Comparison of ENCODE assay signal across 26 mouse cellular contexts in the genomic region with DNA sequence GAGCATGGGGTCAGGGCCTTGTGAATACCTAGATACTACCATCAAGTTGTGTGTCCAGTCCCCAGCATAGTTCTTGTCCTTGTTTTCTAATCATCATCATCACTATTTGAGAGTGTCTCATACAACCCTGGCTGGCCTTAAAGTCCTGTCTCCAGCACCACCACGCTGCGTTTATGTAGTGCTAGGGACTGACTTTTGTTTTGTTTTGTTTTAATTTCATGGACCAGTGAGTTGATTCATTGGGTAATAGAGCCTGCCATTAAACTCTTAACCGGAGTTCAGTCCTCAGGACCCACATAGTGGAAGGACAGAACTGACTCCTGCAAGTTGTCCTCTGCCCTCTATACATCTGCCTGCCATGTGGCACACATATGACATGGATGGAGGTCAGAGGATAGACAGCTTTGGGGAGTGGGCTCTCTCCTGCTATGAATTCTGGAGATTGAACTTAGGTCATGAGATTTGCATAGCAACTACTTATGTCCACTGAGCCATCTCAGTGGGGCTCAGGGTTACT. TPM values are rescaled to one million over a fixed set of nuclear protein-coding genes. Genes with fewer than 3 reads are reported as not detected.
DNase-seq lines count a peak whose midpoint lies in the region; ATAC-seq and TF ChIP-seq lines count a peak whose summit lies in the region.
"Had no signal": no experiment of that assay in that cellular context is flagged by ENCODE, and none has a peak within 500 bp of the region (broad histone marks: within the 10 kb centered on the region; RNA-seq: fewer than 3 reads in every experiment).

No protein-coding gene starts in this region.

- ATAC-seq in kidney, embryonic 15.5 days (replicated peaks; ENCODE audit: low FRiP score), result peak; percentile 72
- ATAC-seq in intestine, embryonic 15.5 days, result no peak
- ATAC-seq: activated CD4-positive, CD25-positive, alpha-beta regulatory T cell, adult 4 months; forebrain, embryonic 14.5 days; Patski had no signal

- H3K36me3 ChIP-seq in heart, adult 2 months (ENCODE audit: control insufficient read depth, insufficient read depth, low read length), result peaks cover 47% of the 10 kb centered on the region
- peaks cover 32% of the 10 kb centered on the region for H3K36me3 ChIP-seq in kidney, embryonic 15.5 days
- H3K36me3 ChIP-seq in intestine, embryonic 15.5 days, result peaks cover 9% of the 10 kb centered on the region; the same call in 1 of the 2 replicates

- peaks cover 22% of the 10 kb centered on the region for H3K79me2 ChIP-seq in heart, adult 2 months (replicated peaks; ENCODE audit: control insufficient read depth, insufficient read depth, low read length)

- intact Hi-C loops in heart, adult 2 months (cut with DNase I), result no loop called here

- TF ChIP-seq CTCF in heart, adult 2 months (IDR thresholded peaks at IDR 0.05), result no peak
- TF ChIP-seq CTCF in layer of hippocampus, adult 2 months (conservative IDR thresholded peaks at IDR 0.05), result no peak

- peak overlapping the region; percentile 0; the same call in 1 of the 2 replicates for H3K27ac ChIP-seq in heart, adult 2 months
- peak overlapping the region; percentile 63 for H3K27ac ChIP-seq in kidney, embryonic 15.5 days
- H3K27ac ChIP-seq in layer of hippocampus, adult 2 months, result peak overlapping the region; percentile 63; the same call in 1 of the 2 replicates
- no peak overlapping the region for H3K27ac ChIP-seq in intestine, embryonic 15.5 days
- H3K27ac ChIP-seq: embryonic facial prominence, embryonic 15.5 days; forebrain, embryonic 10.5 days; heart, embryonic 15.5 days; hindbrain, embryonic 10.5 days; hindbrain, embryonic 14.5 days had no signal

- no peak overlapping the region for H3K4me3 ChIP-seq in heart, adult 2 months
- no peak overlapping the region for H3K4me3 ChIP-seq in kidney, embryonic 15.5 days (replicated peaks)
- H3K4me3 ChIP-seq in layer of hippocampus, adult 2 months, result no peak overlapping the region
- H3K4me3 ChIP-seq in intestine, embryonic 15.5 days (replicated peaks), result no peak overlapping the region
- H3K4me3 ChIP-seq: embryonic facial prominence, embryonic 15.5 days; erythroblast, embryonic 14.5 days; forebrain, embryonic 10.5 days; heart, embryonic 15.5 days; hindbrain, embryonic 10.5 days had no signal

- H3K9me3 ChIP-seq in kidney, embryonic 15.5 days (replicated peaks), result no peaks in the 10 kb centered on the region
- no peaks in the 10 kb centered on the region for H3K9me3 ChIP-seq in intestine, embryonic 15.5 days
- H3K9me3 ChIP-seq: embryonic facial prominence, embryonic 15.5 days; forebrain, embryonic 10.5 days; heart, embryonic 15.5 days; hindbrain, embryonic 10.5 days had no signal

- H3K27me3 ChIP-seq in heart, adult 2 months (ENCODE audit: control insufficient read depth, insufficient read depth, low read length), result no peaks in the 10 kb centered on the region
- H3K27me3 ChIP-seq in kidney, embryonic 15.5 days, result no peaks in the 10 kb centered on the region
- no peaks in the 10 kb centered on the region for H3K27me3 ChIP-seq in intestine, embryonic 15.5 days (replicated peaks)
- H3K27me3 ChIP-seq: CH12.LX; embryonic facial prominence, embryonic 15.5 days; heart, embryonic 15.5 days; Patski had no signal

- TF ChIP-seq POLR2A in heart, adult 2 months (IDR thresholded peaks at IDR 0.05; ENCODE audit: insufficient read depth, low read depth, low read length), result no peak

- 0 out of 2 replicates have a peak overlapping the region, but pooled peaks have one; percentile 10 for H3K4me2 ChIP-seq in kidney, embryonic 15.5 days
- H3K4me2 ChIP-seq in intestine, embryonic 15.5 days (replicated peaks), result no peak overlapping the region
- H3K4me2 ChIP-seq: embryonic facial prominence, embryonic 15.5 days; heart, embryonic 11.5 days; heart, embryonic 15.5 days; hindbrain, embryonic 14.5 days had no signal

- 69% methylated on average over 3 of the region's 3 CpGs for WGBS in heart, adult 2 months
- WGBS in kidney, embryonic 15.5 days, result 35% methylated on average over 3 of the region's 3 CpGs
- WGBS in intestine, embryonic 15.5 days, result 88% methylated on average over 3 of the region's 3 CpGs

- H3K4me1 ChIP-seq in heart, adult 2 months (ENCODE audit: control insufficient read depth, insufficient read depth, low read length), result peaks cover 20% of the 10 kb centered on the region
- peaks cover 20% of the 10 kb centered on the region for H3K4me1 ChIP-seq in kidney, embryonic 15.5 days
- H3K4me1 ChIP-seq in intestine, embryonic 15.5 days (replicated peaks), result no peaks in the 10 kb centered on the region
- H3K4me1 ChIP-seq: embryonic facial prominence, embryonic 15.5 days; hindbrain, embryonic 10.5 days had no signal

- H3K9ac ChIP-seq in heart, adult 2 months (ENCODE audit: low read depth, low read length), result 0 out of 2 replicates have a peak overlapping the region, but pooled peaks have one; percentile 18
- no peak overlapping the region for H3K9ac ChIP-seq in kidney, embryonic 15.5 days
- H3K9ac ChIP-seq in intestine, embryonic 15.5 days, result no peak overlapping the region
- H3K9ac ChIP-seq: embryonic facial prominence, embryonic 15.5 days; heart, embryonic 15.5 days; hindbrain, embryonic 14.5 days had no signal

- DNase-seq in heart, adult 2 months, result no peak
- no peak for DNase-seq in heart, postnatal 4 days
- no peak for DNase-seq in kidney, adult 18-20 months
- DNase-seq in layer of hippocampus, adult 2 months (ENCODE audit: low spot score in 2 of 2), result no peak
- no peak for DNase-seq in layer of hippocampus, adult 18-20 months (ENCODE audit: low spot score in 2 of 2)
- DNase-seq: adrenal gland, postnatal 14 days; cerebellum, adult 18-20 months; cerebellum, adult 9-11 months; cerebellum, postnatal 36 days; embryo, embryonic 11 days; gastrocnemius, postnatal 10 days; heart, adult 18-20 months; heart, postnatal 14 days had no signal

- no peak for TF ChIP-seq EP300 in heart, adult 2 months (IDR thresholded peaks at IDR 0.05; ENCODE audit: insufficient read depth, low read depth, low read length)

RNA-seq across cellular contexts. Expression of gene Aco2, which starts 13.4 kb away (rescaled TPM):
- 1,000 to 10,000 TPM; 1,810 to 2,215 TPM for total RNA-seq in heart, adult 2 months (2021)
- polyA plus RNA-seq in heart, adult 2 months (2012; rRNA removed), result 2,076 and 2,628 TPM in 2 replicates
- total RNA-seq in heart, postnatal 4 days (2021), result 1,000 to 10,000 TPM; 1,419 to 1,465 TPM
- 216 and 224 TPM in 2 replicates for polyA plus RNA-seq in kidney, embryonic 15.5 days (2015; fragmentation: Nextera tagmentation; extraction: Ambion mirVana)
- total RNA-seq in layer of hippocampus, adult 2 months (2021), result 100 to 1,000 TPM; 442 to 446 TPM
- total RNA-seq in layer of hippocampus, adult 18-20 months (2021), result 100 to 1,000 TPM; 452 to 460 TPM
- polyA plus RNA-seq in intestine, embryonic 15.5 days (2015; fragmentation: Nextera tagmentation; extraction: Ambion mirVana), result 227 and 239 TPM in 2 replicates

RNA-seq across cellular contexts. Expression of gene Phf5a, which starts 13.8 kb away (rescaled TPM):
- 10 to 100 TPM; 30.2 to 36.5 TPM for total RNA-seq in heart, adult 2 months (2021)
- polyA plus RNA-seq in heart, adult 2 months (2012; rRNA removed), result 30.2 and 39.1 TPM in 2 replicates
- total RNA-seq in heart, postnatal 4 days (2021), result 10 to 100 TPM; 57.9 to 58.9 TPM
- 159 and 163 TPM in 2 replicates for polyA plus RNA-seq in kidney, embryonic 15.5 days (2015; fragmentation: Nextera tagmentation; extraction: Ambion mirVana)
- 10 to 100 TPM; 33.0 to 36.8 TPM for total RNA-seq in layer of hippocampus, adult 2 months (2021)
- 10 to 100 TPM; 34.3 to 36.2 TPM for total RNA-seq in layer of hippocampus, adult 18-20 months (2021)
- 120 and 152 TPM in 2 replicates for polyA plus RNA-seq in intestine, embryonic 15.5 days (2015; fragmentation: Nextera tagmentation; extraction: Ambion mirVana)

RNA-seq across cellular contexts. Expression of gene Tob2, which starts 26.9 kb away (rescaled TPM):
- 100 to 1,000 TPM; 101 to 114 TPM for total RNA-seq in heart, adult 2 months (2021)
- polyA plus RNA-seq in heart, adult 2 months (2012; rRNA removed), result 39.4 and 49.7 TPM in 2 replicates
- total RNA-seq in heart, postnatal 4 days (2021), result 10 to 100 TPM; 24.1 to 32.3 TPM
- 28.2 and 29.3 TPM in 2 replicates for polyA plus RNA-seq in kidney, embryonic 15.5 days (2015; fragmentation: Nextera tagmentation; extraction: Ambion mirVana)
- total RNA-seq in layer of hippocampus, adult 2 months (2021), result 10 to 100 TPM; 28.6 to 38.4 TPM
- 10 to 100 TPM; 33.8 to 45.2 TPM for total RNA-seq in layer of hippocampus, adult 18-20 months (2021)
- polyA plus RNA-seq in intestine, embryonic 15.5 days (2015; fragmentation: Nextera tagmentation; extraction: Ambion mirVana), result 25.9 and 26.0 TPM in 2 replicates

RNA-seq across cellular contexts. Expression of gene Polr3h, which starts 40.6 kb away (rescaled TPM):
- total RNA-seq in heart, adult 2 months (2021), result 1 to 10 TPM; 5.9 to 8.1 TPM
- 7.2 and 10.2 TPM in 2 replicates for polyA plus RNA-seq in heart, adult 2 months (2012; rRNA removed)
- 1 to 10 TPM; 7.9 to 9.1 TPM for total RNA-seq in heart, postnatal 4 days (2021)
- 80.1 and 80.8 TPM in 2 replicates for polyA plus RNA-seq in kidney, embryonic 15.5 days (2015; fragmentation: Nextera tagmentation; extraction: Ambion mirVana)
- 10 to 100 TPM; 44.8 to 51.4 TPM for total RNA-seq in layer of hippocampus, adult 2 months (2021)
- total RNA-seq in layer of hippocampus, adult 18-20 months (2021), result 10 to 100 TPM; 47.4 to 50.7 TPM
- polyA plus RNA-seq in intestine, embryonic 15.5 days (2015; fragmentation: Nextera tagmentation; extraction: Ambion mirVana), result 65.5 and 80.4 TPM in 2 replicates

RNA-seq across cellular contexts. Expression of gene Csdc2, which starts 51.1 kb away (rescaled TPM):
- 10 to 100 TPM; 66.1 to 92.7 TPM for total RNA-seq in heart, adult 2 months (2021)
- 85.7 and 111 TPM in 2 replicates for polyA plus RNA-seq in heart, adult 2 months (2012; rRNA removed)
- total RNA-seq in heart, postnatal 4 days (2021), result 1 to 10 TPM; 6.3 to 8.8 TPM
- polyA plus RNA-seq in kidney, embryonic 15.5 days (2015; fragmentation: Nextera tagmentation; extraction: Ambion mirVana), result 24.7 and 30.7 TPM in 2 replicates
- 10 to 100 TPM; 75.2 to 81.8 TPM for total RNA-seq in layer of hippocampus, adult 2 months (2021)
- 10 to 100 TPM; 71.1 to 72.6 TPM for total RNA-seq in layer of hippocampus, adult 18-20 months (2021)
- polyA plus RNA-seq in intestine, embryonic 15.5 days (2015; fragmentation: Nextera tagmentation; extraction: Ambion mirVana), result 11.7 and 12.9 TPM in 2 replicates
- polyA plus RNA-seq: activated CD4-positive, CD25-positive, alpha-beta regulatory T cell, adult 4 months; erythroblast, embryonic 14.5 days had no signal
